16 mouse cellular contexts compared by ENCODE assay signal in the genomic region with DNA sequence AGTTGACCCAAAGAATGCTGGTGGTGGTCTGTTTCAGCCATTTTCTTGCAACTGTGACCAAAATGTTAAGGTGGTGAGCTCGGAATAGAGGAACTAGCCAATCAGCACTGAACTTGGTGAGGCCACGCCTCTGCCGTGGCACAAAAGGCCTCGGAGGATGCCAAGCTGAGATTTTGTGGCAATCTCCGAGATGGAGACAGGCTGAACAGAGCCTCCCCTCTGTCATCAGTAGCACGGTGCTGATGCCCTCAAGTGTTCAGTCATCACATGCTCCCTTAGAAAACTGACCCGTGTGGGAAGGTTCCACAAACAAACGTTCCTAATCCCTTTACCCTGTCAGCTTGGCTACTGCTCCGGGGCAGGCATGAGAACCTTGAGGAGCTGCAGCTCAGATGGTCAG. TPM values are rescaled to one million over a fixed set of nuclear protein-coding genes. Genes with fewer than 3 reads are reported as not detected.
DNase-seq lines count a peak whose midpoint lies in the region; ATAC-seq and TF ChIP-seq lines count a peak whose summit lies in the region.
"Had no signal": no experiment of that assay in that cellular context is flagged by ENCODE, and none has a peak within 500 bp of the region (broad histone marks: within the 10 kb centered on the region; RNA-seq: fewer than 3 reads in every experiment).

No protein-coding gene starts in this region.

- no peak for DNase-seq in gastrocnemius, adult 2 months
- DNase-seq in gastrocnemius, postnatal 25 days = no peak
- peak; percentile 25 to 38 for DNase-seq in cerebellum, postnatal 14 days
- DNase-seq in retina, embryonic 14.5 days (ENCODE audit: low spot score) = no peak
- no peak for DNase-seq in urinary bladder, postnatal 25 days (ENCODE audit: low spot score)
- DNase-seq: gastrocnemius, postnatal 10 days; heart, postnatal 4 days; kidney, postnatal 36 days; lung, postnatal 36 days; right cerebral cortex, adult 18-20 months; thymus, postnatal 36 days had no signal

- intact Hi-C loops in gastrocnemius, adult 2 months (cut with DNase I) = no loop called here

- peaks cover 37% of the 10 kb centered on the region for H3K36me3 ChIP-seq in midbrain, embryonic 13.5 days
- peaks cover 11% of the 10 kb centered on the region; the same call in 1 of the 2 replicates for H3K36me3 ChIP-seq in midbrain, embryonic 16.5 days (ENCODE audit: control insufficient read depth, insufficient read depth, low read length)

- ATAC-seq in midbrain, embryonic 13.5 days = peak; percentile 53; the same call in 1 of the 2 replicates
- no peak for ATAC-seq in midbrain, embryonic 16.5 days

- no peak for TF ChIP-seq CTCF in gastrocnemius, adult 2 months (IDR thresholded peaks at IDR 0.05)

- peak overlapping the region; percentile 40 for H3K27ac ChIP-seq in gastrocnemius, adult 2 months
- H3K27ac ChIP-seq in midbrain, embryonic 13.5 days = no peak overlapping the region
- H3K27ac ChIP-seq in midbrain, embryonic 16.5 days (ENCODE audit: low read length) = no peak overlapping the region
- H3K27ac ChIP-seq: heart, embryonic 10.5 days; liver, embryonic 14.5 days; neural tube, embryonic 15.5 days had no signal

- H3K4me1 ChIP-seq in midbrain, embryonic 13.5 days (replicated peaks) = no peaks in the 10 kb centered on the region
- H3K4me1 ChIP-seq in midbrain, embryonic 16.5 days (ENCODE audit: control insufficient read depth, insufficient read depth, low read length) = no peaks in the 10 kb centered on the region
- H3K4me1 ChIP-seq: neural tube, embryonic 15.5 days had no signal

- H3K9me3 ChIP-seq in midbrain, embryonic 13.5 days = no peaks in the 10 kb centered on the region
- no peaks in the 10 kb centered on the region for H3K9me3 ChIP-seq in midbrain, embryonic 16.5 days (replicated peaks; ENCODE audit: control insufficient read depth, low read length, poor library complexity, severe bottlenecking)
- H3K9me3 ChIP-seq: heart, embryonic 10.5 days; neural tube, embryonic 15.5 days had no signal

- H3K4me2 ChIP-seq in midbrain, embryonic 13.5 days (replicated peaks) = no peak overlapping the region
- no peak overlapping the region for H3K4me2 ChIP-seq in midbrain, embryonic 16.5 days (ENCODE audit: low read length)
- H3K4me2 ChIP-seq: neural tube, embryonic 15.5 days had no signal

- no peak overlapping the region for H3K4me3 ChIP-seq in gastrocnemius, adult 2 months
- H3K4me3 ChIP-seq in midbrain, embryonic 13.5 days (replicated peaks) = no peak overlapping the region
- H3K4me3 ChIP-seq in midbrain, embryonic 16.5 days (ENCODE audit: low read depth, low read length) = no peak overlapping the region
- H3K4me3 ChIP-seq: heart, embryonic 10.5 days; neural tube, embryonic 15.5 days had no signal

- no peak overlapping the region for H3K9ac ChIP-seq in midbrain, embryonic 13.5 days (replicated peaks)
- H3K9ac ChIP-seq in midbrain, embryonic 16.5 days (ENCODE audit: low read depth, low read length) = no peak overlapping the region
- H3K9ac ChIP-seq: liver, embryonic 14.5 days; neural tube, embryonic 15.5 days had no signal

- no peaks in the 10 kb centered on the region for H3K27me3 ChIP-seq in midbrain, embryonic 13.5 days
- no peaks in the 10 kb centered on the region for H3K27me3 ChIP-seq in midbrain, embryonic 16.5 days (ENCODE audit: control insufficient read depth, insufficient read depth, low read depth, low read length)
- H3K27me3 ChIP-seq: neural tube, embryonic 15.5 days had no signal

- WGBS in midbrain, embryonic 13.5 days = 52% methylated on average over 9 of the region's 9 CpGs
- WGBS in midbrain, embryonic 16.5 days = 51% methylated on average over 9 of the region's 9 CpGs

RNA-seq across cellular contexts. Expression of gene Lamc2, which starts 33.1 kb away (rescaled TPM):
- total RNA-seq in gastrocnemius, adult 2 months (2021) = 1 to 10 TPM; 3.8 to 4.4 TPM
- 1 to 10 TPM; 5.0 to 6.1 TPM for total RNA-seq in gastrocnemius, postnatal 25 days (2021)
- polyA plus RNA-seq in midbrain, embryonic 13.5 days (2015; fragmentation: Nextera tagmentation; extraction: Ambion mirVana) = 0.44 and 0.53 TPM in 2 replicates
- polyA plus RNA-seq in midbrain, embryonic 16.5 days (2015; fragmentation: Nextera tagmentation; extraction: Ambion mirVana) = 2.4 and 2.9 TPM in 2 replicates

Comparison
In these comparisons a context has a peak if more than half of its experiments do, and no peak if none do; other contexts are left out.
1. DNase-seq: peak in cerebellum, postnatal 14 days (2 of 2); none in gastrocnemius, adult 2 months (single experiment), gastrocnemius, postnatal 25 days (single experiment), retina, embryonic 14.5 days (single experiment) and urinary bladder, postnatal 25 days (single experiment).